Mouse (Mus musculus) T-cell, adult 2 months (primary cell): ENCODE data around the gene Gsg1.
A peak's percentile ranks its signal among the peaks of the same experiment; 100 is the strongest.

Experiments
- DNase-seq: peaks from one replicate; pipeline ENCODE4 v3.0.0; 2022; ENCODE audit warnings: low spot score

The Gsg1 gene

GRCm38 (mm10) chr6:135261124-135261523 lies 7.0 kb upstream of the Gsg1 start:
- no peak for DNase-seq

GRCm38 (mm10) chr6:135260435-135260834 lies 6.3 kb upstream of the Gsg1 start:
- no peak for DNase-seq

DNA sequence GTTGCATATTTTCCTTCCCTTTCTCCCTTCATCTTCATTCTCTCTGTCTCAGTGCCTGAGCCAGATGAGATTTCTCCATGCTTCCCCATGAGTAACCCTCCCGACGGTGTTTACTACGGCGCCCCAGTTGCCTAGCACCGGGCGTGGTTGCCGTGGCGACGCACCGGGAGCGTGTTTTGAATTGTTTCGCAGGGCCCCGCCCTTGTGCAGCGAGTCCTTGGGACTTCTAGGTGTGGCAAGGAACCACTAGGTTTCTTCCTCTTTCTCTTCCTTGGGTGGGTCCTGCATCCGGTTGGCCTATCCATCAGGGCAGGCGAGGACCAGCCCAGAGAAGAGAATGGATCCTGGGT lies 1.4 kb downstream of the Gsg1 start:
- peak; percentile 47 for DNase-seq

GRCm38 (mm10) chr6:135251849-135252727 lies 2.1 kb downstream of the Gsg1 start:
- no peak for DNase-seq

- no peak for DNase-seq
These were observed 3.0 kb downstream of the Gsg1 start for GRCm38 (mm10) chr6:135250926-135251699.

DNA sequence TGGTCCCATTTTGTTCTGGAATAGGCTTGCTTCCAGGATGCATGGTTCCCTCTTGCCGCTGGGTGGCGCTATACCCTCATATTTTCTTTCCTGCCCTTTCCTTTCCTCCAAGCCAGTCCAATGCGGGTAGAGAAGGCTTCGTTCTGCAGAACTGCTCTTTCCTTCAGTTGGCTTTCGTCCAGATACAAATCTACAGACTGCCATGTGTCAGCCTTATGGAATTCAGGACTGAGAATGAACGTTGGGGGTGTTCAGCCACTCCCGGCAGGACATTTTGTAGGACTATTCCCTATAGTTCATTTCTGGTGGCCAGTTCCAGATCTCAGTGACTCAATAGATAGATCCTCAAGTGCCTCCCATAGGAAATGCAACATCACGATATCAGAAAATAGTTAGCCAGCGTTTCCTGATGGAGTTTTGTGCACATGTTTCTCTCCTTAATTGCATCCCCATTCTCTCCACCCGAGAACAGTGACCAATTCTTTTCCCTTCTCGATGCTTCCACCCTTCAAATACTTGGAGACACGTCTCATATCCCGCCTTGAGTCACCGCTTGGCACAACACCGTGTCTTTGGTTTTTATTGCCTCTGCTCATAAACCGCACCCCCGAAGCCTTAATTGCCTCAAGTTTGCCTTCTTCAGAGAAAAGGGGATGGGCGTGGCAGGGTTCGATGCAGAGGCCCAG lies 4.2 kb downstream of the Gsg1 start:
- peak; percentile 46 for DNase-seq

- DNase-seq: no peak
These were observed 6.3 kb downstream of the Gsg1 start for GRCm38 (mm10) chr6:135247861-135248260.

DNA sequence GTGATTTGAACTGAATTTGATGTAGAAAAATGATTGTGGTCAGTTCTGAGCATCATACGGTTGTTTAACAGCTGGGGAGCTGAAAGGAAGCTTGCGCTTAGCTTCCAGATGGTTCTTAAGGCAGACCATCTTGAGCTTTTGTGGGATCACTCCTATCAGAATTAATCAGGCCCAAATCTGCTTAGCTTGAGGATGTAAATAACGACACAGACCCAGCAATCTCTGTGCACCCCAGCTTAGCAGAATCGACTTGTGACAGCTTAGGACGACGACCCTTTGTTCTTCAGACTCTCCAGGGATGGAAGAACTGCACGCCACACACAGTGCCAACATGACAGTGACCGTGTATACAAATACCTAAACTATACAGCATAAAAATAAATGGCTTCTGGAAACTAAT lies 8.6 kb downstream of the Gsg1 start:
- no peak for DNase-seq

DNA sequence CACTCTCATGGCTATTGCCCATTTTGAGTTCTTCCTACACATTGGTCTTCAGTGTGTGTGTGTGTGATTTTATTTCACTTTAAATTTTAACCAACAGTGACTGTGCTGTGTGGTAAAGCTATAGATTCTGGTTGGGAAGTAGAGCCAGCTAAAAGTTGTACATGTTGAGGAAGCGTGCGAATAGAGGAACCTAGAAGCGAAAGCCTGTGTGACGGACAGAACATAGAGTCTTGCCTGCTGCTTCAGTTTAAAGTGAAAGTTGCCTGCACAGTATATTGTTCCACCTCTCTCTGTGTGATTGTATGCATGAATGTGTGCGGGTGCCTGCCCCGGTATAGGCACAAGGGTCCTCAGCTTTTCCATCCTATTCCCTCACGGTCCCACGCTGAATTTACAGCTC lies 13.8 kb downstream of the Gsg1 start:
- no peak for DNase-seq

GRCm38 (mm10) chr6:135238211-135238610 lies 15.9 kb downstream of the Gsg1 start:
- DNase-seq: no peak

DNA sequence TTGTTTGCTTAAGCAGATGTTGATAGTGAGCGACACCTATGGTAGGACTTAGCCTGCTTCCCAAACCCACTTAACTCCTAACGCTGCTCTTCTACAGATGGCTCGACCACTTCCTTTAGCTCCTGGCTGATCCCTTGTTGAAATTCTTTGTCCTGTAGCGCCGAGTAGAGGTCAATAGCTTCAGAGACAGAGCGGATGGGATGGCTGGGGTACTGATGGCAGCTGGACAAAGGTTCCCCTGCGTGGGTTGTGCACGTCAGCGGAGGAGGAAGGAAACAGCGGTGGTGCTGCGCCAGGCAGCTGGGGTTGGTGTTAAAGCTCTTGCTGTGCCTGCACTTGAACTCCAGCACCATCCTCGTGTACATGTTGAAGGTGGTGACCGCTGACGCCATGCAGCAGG lies 16.8 kb downstream of the Gsg1 start:
- DNase-seq: peak; percentile 23

- no peak for DNase-seq
These were observed 17.6 kb downstream of the Gsg1 start for GRCm38 (mm10) chr6:135236576-135236975.

DNA sequence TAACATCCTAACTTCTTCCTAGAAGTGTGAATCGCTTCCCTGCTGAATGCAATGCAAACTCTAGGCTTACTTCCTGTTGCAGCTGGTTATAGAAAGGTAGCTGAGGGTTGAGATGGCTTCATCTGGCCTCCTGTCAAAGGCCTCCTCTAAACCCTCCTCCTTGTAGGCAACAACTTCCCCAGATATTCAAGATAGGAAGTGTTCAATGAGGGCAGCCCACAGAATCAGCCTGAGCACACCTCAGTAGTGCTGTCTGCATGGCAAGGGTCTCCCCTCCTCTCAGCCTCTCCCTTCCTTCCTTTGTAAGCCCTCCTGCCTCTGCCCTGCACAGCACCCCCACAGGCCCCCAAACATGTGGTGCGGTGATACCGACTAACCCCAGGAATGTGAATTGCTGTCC lies 18.4 kb downstream of the Gsg1 start:
- no peak for DNase-seq

DNA sequence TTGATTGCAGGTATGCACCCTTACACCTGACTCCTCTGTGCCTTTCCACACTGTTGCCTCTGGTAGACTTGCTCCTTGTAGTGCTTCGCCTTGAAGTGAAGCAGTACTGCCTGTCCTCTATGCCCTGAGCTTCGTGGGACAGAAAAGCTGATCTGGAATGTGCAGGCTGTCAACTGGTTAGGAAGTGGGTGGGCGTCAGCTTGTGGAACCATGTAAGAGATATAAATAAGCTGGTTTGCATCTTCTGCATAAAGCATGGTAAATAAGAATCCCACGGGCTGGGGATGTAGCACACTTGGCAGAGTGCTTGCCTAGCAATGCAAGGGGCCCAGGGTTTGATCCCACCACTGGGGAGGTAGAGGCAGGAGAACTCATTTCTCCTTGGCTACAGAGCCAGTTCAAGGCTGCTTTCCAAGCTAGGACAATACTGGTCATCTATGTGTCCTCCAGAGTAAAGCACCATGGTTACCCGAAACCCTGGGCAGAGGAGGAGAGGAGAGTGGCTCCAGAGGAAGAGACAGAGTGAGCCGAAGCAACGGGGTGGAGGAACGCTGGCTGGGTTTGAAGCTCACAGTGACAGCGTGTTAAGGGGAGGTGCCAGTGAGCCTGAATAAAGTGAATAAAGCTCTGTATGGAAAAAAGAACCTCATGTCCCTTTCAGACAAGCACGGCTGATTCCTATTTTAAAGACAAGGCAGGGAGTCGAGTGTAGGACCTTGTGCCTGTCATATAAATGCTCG lies 21.5 kb downstream of the Gsg1 start:
- no peak for DNase-seq

DNA sequence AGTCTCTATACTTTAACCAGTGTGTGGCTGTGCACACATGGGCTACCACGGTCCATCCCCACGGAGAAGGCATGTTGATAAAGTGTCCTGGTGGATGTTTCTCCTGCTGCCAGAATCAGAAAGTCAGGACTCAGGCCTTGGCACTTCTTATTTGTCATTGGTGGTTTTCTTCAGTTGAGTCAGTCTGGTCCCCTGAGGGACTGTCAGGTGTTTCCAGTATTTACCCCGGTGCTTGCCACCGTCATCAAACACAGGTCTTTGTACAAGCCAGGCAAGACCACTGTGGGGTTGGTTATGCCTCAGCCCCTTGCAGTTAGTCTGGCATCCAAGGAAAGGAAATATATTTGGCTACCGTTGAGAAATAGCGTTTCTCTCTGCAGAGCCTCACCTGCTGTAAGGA lies 23.6 kb downstream of the Gsg1 start:
- DNase-seq: no peak

GRCm38 (mm10) chr6:135228465-135228941 lies 25.6 kb downstream of the Gsg1 start:
- no peak for DNase-seq

DNA sequence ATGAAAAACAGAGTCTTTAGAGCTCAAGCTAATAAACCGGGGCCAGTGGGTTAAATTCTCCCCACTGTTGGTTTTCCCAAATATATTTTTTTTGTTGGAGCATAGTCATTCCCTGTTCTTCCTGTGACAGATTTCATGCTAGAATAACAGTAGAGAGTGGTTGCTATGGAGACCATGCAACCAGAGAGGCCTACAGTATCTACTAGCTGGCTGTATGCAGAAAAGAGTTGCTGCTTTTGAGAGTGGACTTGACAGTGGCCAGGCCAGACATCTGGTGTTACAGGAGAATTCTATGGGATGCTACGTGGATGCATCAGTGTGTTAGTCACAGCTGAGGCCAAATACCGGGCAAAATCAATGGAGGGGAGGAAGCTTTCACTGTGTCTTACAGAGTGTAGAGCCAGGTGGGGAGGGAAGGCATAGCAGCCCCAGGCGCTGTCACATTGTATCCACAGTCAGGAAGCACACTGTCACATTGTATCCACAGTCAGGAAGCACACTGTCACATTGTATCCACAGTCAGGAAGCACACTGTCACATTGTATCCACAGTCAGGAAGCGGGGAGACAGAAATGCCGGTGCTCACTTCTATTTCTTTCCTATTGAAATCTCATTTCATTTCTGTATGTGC lies 30.2 kb downstream of the Gsg1 start:
- no peak for DNase-seq

- no peak for DNase-seq
These were observed 34.2 kb downstream of the Gsg1 start for GRCm38 (mm10) chr6:135219916-135220315.

- DNase-seq: peak; percentile 78
These were observed 35.8 kb downstream of the Gsg1 start for GRCm38 (mm10) chr6:135218330-135218729.

- DNase-seq: no peak
These were observed 41.5 kb downstream of the Gsg1 start for GRCm38 (mm10) chr6:135212666-135213065.

DNA sequence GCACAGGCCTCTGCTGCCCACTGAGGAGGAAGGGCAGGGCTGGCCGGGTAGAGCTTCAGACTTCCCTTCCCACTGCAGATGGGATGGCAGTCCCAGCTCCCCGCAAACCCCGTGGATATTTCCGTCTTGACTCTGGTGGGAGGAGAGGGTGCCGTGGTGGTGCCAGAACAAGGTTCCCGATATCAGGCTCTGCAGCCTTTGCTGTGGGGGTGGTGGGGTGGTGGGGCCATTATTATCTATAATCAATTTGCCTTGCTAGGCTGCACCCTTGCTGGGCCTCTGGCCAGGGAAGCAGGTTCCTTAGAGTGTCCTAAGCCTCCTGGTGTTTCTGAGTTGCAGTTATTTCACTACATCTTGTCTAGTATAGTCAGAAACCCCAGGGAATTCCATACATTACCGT lies 43.0 kb downstream of the Gsg1 start:
- DNase-seq: no peak
